Mouse (Mus musculus) frontal cortex, adult (tissue): ENCODE measurements at regions not wholly inside any gene's neighbourhood (a gene's known extent, or its start where the extent isn't known, plus 50 kb on each side); places are given as distances from the start of the nearest gene placed in this dataset.

Experiments used
- ATAC-seq: cut with Nextera tagmentation; 2 replicates; pipeline ENCODE4 v1.9.2; 2017; ENCODE audit warnings: mild to moderate bottlenecking, moderate library complexity, mixed read lengths; ENCODE audit not compliant: low TSS enrichment

DNA sequence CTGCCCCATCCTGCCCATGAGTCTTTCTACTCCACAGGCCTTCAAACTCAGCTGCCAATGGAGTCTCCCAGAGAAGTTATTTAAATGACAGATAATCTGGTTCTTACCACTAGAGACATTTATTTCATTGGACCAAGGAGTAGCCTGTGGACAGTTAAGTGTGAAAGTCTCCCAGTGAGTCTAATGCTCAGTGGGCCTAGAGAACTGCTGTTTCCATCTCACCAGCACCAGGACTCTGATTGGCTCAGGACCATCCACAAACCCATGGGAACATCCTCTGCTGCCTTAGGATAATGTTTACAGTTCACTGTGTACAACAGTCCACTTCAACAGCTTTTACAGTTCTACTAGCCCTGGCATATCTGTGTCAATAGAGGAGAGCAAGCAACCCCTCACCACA, 198.6 kb upstream of the Tle3 start:
- no peak for ATAC-seq

DNA sequence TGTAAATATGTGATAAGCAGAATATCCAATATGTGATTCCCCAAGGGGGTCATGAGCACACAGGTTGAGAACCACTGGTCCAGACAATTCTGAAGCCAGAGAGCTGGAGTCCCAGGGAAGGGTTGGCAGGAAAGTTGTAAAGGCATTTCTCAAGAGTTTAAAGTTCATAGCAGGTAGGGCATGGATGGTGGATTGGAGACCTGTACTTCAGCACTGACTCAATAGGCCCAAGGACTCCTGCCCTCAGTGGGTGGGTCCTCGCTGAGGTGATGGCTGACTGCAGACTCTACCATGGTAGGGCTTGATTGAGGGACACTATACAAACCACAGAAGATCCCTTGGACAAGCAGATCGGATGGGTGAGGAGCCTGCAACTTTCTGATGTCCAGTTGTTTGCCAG, 196.8 kb upstream of the Tle3 start:
- no peak for ATAC-seq

GRCm38 (mm10) chr9:61176856-61177255, 195.3 kb upstream of the Tle3 start:
- no peak for ATAC-seq

DNA sequence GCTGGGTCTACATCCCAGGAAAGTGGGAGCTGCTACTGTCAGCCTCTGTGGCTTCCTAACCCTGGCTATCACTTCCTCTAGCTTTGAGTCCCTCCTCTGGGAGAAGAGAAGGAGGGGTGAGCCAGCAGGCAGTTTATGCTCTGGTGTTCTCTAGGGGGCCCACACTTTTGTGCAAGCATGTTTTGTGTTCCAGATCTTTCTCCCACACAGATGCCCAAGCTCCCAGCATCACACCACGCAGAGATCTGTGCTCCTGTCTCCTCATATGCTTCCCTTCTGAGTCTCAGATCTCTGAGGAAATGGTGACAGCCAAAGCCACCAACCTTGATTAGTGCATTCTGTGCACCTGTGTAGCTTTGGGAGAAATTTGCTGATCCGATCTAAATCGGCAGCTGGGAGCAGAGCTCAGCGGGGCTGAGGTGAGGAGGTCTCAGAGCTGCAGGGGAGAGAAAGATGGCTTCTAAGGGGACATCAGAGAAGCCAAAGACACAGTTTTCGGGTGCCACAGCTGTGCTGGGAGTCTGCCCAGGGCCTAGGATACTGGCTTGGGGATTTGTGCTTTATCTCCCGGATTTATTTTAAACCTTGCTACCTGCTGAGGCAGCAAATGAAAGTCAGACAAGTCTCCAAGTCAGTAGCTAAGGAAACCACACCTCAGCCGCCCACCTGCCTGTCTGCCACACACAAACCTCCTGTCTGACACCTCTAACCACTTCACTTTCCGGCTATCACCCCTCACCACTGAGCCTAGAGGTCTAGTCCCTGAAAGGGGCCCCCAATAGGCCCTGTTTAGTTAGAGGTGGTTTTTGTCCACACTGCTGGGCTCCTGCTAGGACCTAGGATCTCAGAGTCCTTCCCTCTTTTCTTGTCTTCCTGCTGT, 185.4 kb upstream of the Tle3 start:
- peak; percentile 88 for ATAC-seq

DNA sequence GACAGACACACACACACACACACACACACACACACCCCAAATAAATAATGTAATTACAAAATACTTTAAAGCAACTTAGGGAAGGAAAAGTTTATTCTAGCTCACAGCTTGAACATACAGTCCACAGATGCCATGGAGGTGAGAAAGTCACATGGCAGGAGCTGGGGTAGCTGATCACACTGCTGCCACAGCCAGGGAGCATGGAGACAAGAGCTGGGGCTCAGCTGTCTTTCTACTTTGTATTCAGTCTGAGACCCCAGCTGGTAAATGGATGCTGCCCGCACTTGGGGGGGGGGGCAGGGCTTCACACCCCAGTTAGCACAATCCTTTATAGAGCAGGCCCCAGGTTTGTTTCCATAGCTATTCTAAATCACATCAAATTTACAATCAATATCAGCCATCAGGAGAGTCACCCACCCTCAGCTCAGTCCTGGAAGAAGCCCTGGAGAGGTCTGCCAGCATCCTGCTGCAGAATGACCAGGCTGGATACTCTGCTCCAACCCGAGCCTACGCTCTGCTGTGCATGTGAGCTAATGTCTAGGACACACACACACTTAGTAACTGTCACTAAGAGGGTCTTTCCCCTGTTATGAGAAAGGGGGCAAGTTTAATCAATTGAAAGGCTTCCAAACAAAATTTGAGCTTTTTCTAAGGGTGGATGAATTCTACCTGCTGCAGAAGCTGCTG, 184.3 kb upstream of the Tle3 start:
- no peak for ATAC-seq

- ATAC-seq: no peak
These were observed 182.9 kb upstream of the Tle3 start for GRCm38 (mm10) chr9:61189295-61189694.

- ATAC-seq: no peak
These were observed 173.0 kb upstream of the Tle3 start for GRCm38 (mm10) chr9:61199077-61199753.

GRCm38 (mm10) chr9:61199891-61200290, 172.3 kb upstream of the Tle3 start:
- no peak for ATAC-seq

DNA sequence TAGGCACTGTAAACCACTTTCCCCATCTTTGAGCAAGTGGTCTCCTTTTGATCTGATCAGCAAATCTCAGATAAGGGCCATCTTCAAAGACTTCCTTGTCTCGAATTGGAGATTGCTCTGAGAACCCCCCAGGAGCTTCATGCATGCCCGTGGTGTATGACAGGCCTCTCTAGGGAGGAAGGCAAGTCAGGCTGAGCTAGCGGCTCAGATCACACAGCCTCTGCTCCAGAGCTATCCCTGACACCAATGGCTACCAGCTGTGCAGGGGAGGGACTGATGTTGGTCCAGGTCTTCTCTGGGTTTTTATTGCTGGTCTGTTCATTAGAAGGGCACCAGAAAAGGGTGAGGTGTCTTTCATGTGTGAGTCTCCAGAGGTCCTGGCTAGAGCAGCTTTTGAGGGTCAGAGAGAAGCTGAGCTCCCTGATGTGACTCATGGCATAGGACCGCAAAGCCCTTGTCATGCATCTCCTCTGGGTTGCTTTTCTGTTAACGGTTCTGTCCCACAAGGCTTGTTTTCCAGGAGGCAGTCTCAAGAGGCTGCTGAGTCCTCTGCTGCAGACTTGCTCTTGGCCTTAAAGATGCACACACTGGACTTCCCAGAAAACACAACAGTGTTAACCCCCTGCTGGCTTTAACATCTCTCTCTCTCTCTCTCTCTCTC, 171.7 kb upstream of the Tle3 start:
- no peak for ATAC-seq

- no peak for ATAC-seq
These were observed 167.1 kb upstream of the Tle3 start for GRCm38 (mm10) chr9:61205049-61205448.

DNA sequence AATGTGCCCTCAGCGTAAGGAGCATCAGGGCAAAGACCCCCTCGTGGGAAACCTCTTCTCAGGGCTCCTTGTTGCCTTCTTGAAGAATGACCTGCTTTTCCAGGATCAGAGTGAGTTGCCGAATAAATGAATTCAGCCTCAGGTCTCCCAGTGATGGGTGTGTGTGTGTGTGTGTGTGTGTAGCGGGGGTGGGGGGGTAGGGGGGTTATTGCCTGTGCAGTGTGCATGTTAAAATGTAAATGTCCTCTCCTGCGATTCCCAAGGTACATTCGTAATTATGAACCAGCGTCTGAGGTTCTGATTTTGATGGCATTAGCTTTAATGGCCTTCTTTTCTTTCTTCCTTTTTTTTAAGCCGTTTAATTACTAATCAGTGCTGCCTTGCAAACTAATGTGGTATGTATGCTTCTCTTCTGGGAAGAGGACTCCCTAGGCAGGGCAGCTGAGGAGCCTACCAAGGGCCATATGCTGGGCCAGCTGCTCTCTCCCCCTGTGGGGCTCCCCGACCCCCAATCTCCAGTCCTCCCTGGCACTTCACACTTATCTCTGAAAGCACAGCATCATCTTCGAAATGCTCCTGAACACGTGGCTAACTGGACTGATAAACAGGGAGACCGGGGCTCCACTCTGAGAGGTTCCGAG, 165.3 kb upstream of the Tle3 start:
- ATAC-seq: no peak

DNA sequence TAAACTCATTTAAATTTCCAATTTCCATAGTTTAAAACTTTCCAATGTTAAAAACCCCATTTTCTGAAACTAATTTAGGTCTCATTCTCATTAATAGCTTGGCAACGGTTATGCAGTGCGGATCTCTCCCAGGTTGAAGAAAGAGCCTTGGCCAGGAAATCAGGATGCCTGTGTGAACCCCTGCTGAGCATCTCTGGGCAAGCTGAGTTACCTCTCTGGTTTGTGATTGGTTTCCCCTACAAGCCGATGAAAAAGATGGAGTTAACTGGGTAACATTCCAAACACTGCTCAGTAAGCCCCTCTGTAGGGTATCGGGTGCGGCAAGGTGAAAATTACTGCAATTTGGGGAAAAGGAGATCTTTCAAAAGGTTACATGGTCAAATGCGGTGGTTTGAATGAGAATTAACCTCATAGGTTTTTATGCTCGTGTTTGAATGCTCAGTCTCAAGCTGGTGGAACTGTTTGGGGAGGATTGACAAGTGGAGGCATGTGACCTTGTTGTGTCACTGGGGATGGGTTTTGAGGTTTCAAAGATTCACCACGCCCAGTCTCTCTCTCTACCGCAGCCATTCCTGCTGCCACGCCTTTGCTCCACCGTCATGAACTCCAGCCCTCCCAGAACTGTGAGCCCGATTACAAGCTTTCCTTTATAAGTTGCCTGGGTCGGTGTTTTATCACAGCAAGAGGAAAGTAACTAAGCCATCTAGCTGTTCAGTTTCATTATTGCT, 164.6 kb upstream of the Tle3 start:
- ATAC-seq: no peak

DNA sequence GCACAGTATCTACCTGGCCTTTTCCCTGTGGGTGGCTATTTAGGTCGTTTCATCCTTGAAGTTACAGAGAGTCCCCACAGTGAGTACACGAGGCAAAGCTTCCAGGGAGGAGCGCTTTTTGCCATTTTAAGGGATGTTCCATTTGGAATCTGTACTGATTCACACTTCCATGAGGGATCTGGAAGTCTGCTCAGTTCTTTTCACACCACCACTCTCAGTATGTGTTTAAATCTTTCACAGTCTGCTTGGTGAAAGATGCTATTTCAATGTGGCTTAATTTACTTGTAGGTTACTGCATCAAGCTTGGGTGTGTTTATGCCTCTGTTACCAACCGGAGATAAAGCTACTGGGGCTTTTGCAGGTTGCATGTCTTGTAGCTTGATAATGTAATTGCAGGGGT, 160.5 kb upstream of the Tle3 start:
- peak; percentile 96 for ATAC-seq

DNA sequence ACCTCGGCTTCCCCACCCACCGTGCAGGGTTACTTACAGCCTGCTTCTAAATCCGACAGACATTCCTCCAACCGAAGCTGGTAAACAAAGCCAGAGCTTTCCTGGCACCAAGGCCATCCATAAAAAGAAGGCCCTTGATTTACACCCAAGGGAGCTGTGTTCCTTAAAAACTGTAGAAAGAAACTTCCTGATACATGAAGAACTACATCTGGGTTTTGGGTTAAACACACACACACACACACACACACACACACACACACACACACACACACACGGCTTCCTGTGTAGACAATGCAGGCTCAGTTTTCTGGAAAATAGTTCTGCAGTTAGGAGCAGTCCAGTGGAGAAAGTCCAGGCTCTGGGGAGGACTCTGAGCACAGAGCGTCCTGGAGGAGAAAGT, 157.2 kb upstream of the Tle3 start:
- ATAC-seq: no peak

DNA sequence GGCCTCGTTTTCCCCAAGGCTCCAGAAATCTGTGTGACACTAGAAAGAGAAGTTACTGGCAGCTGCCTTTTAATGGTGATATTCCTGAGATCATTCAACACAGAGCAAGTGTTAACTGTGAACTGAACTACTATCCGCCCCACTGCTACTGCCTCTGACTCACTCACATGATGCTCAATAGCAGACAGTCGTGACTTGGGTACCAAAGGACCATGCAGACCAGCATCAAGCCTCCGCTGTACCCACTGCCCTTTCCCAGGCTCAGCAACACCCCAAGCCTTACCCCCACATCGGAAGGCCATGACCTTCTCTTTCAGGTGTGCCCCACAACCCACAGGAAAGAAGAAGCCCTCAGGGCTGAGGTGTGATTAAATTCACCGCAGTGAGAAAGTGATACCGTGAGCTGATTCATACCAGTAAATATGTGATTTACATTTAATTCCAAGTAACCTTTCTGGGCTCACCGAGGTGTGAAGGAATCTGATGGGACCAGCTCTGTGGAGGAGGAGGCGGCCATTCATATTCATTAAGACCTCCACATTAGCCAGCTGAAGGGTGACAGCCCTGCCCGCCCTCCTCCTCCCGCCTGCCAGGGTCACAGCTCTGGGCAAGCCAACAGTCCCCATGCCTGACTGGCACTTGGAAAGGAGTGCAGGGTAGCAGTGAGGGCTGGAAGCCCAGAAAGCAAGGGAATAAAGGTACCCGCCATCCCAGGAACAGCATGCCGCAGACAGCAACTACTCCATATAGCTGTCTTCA, 156.0 kb upstream of the Tle3 start:
- ATAC-seq: no peak

DNA sequence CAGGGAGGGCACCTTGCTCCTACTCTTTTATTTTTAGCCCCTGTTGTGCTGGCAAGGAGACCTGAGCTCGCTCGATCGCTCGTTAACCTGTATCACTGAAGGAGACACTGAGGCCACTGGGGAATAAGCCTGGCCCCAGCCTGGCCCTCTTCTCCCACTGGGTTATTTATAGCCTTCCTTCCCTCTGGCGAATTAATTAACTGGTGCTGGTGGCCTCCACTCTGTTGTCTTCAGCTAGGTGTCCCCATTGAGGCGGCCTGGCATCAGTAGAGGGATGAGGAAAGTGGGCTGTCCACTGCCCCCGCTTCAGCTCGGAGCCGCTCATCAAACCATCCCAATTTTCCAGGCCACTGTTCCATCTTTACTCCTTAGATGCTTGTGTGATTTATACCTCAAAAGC, 152.1 kb upstream of the Tle3 start:
- no peak; the same call in 1 of the 2 replicates for ATAC-seq

GRCm38 (mm10) chr9:61222212-61223003, 149.8 kb upstream of the Tle3 start:
- no peak for ATAC-seq

- ATAC-seq: no peak
These were observed 147.0 kb upstream of the Tle3 start for GRCm38 (mm10) chr9:61225020-61225652.

GRCm38 (mm10) chr9:61225882-61226281, 146.3 kb upstream of the Tle3 start:
- no peak for ATAC-seq
